Comparison of ENCODE assay signal across 8 mouse cellular contexts in the genomic region with DNA sequence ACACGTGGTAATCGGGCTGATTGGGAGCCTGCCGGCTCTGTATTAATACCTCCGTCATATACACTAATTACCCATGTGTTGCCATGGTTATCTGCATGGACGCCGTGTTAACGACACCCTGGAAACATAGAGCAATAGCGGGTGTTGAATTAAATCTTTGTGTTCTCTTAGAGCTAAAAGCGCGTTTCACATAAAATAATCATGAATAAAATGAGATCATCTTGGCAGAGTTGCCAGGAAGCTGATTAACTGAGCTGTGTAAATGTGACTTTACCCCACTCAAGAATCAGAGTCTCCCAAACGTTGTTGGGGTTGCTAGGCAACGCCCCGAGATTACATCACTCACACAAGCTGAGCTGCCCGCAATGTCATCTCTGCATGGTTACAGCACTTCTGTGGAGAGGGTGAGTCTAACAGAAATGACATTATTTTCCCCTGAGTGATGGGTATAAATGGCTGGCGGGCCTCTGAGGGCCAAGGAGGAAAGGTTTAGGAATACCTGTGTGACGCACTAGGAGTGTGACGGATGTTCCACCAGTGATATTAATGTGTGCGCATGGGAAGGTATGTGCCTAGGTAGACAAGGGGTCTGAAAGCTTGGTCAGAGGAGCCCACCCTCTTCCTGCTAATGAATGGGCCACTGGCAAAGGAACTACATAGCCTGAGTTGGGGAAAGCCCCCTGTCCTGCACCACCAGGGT. TPM values are rescaled to one million over a fixed set of nuclear protein-coding genes. Genes with fewer than 3 reads are reported as not detected.
DNase-seq lines count a peak whose midpoint lies in the region; ATAC-seq and TF ChIP-seq lines count a peak whose summit lies in the region.

No protein-coding gene starts in this region.

- DNase-seq in ES-E14 (ENCODE audit: low read depth, low spot score), result peak; percentile 51
- peak; percentile 95 for DNase-seq in brain, adult 2 months (ENCODE audit: low read depth, low spot score)
- DNase-seq in frontal cortex, postnatal 14 days (ENCODE audit: low spot score in 2 of 2), result peak; percentile 73 to 81
- DNase-seq in hindbrain, embryonic 11.5 days (ENCODE audit: low spot score), result peak; percentile 74
- DNase-seq in layer of hippocampus, adult 9-11 months, result peak; percentile 93
- peak; percentile 87 for DNase-seq in lung, postnatal 14 days
- DNase-seq in right cerebral cortex, postnatal 36 days (ENCODE audit: low spot score in 2 of 2), result peak; percentile 77 to 89
- DNase-seq in thymus, adult 2 months, result no peak

- H3K4me1 ChIP-seq in ES-E14 (ENCODE audit: control insufficient read depth in 2 of 2, insufficient read depth in 2 of 2, low read length in 2 of 2, poor library complexity in 1 of 2), result peaks cover 10 to 20% of the 10 kb centered on the region in 2 experiments; a peak in 3 of 4 replicates
- 0 out of 2 replicates have a peak, but pooled peaks cover 6% of the 10 kb centered on the region for H3K4me1 ChIP-seq in hindbrain, embryonic 11.5 days (replicated peaks; ENCODE audit: control insufficient read depth, insufficient read depth, low read length)
- H3K4me1 ChIP-seq in thymus, adult 2 months (replicated peaks; ENCODE audit: control insufficient read depth, insufficient read depth, low read length), result no peaks in the 10 kb centered on the region

- H3K4me2 ChIP-seq in hindbrain, embryonic 11.5 days (replicated peaks; ENCODE audit: low read depth, low read length), result no peak overlapping the region

- 0 out of 2 replicates have a peak, but pooled peaks cover 4% of the 10 kb centered on the region for H3K27me3 ChIP-seq in hindbrain, embryonic 11.5 days (ENCODE audit: control insufficient read depth, insufficient read depth, low read length)
- H3K27me3 ChIP-seq in thymus, adult 2 months (ENCODE audit: control insufficient read depth, insufficient read depth, low read length), result no peaks in the 10 kb centered on the region

- TF ChIP-seq POLR2A in thymus, adult 2 months (IDR thresholded peaks at IDR 0.05; ENCODE audit: control insufficient read depth, extremely low read depth, insufficient read depth, low read length, poor library complexity), result no peak

- in situ Hi-C loops in ES-E14 (cut with MboI; ENCODE audit: low sequenced_read_pairs in 2 of 2, unreplicated experiment in 2 of 2), result no loop called here

- H3K4me3 ChIP-seq in ES-E14 (ENCODE audit: insufficient read depth in 1 of 2, low read depth in 1 of 2, low read length in 2 of 2, poor library complexity in 1 of 2, severe bottlenecking in 1 of 2), result no peak overlapping the region
- no peak overlapping the region for H3K4me3 ChIP-seq in hindbrain, embryonic 11.5 days (ENCODE audit: low read depth, low read length)
- no peak overlapping the region for H3K4me3 ChIP-seq in thymus, adult 2 months (ENCODE audit: control insufficient read depth, insufficient read depth, low read length)

- no peak for TF ChIP-seq CTCF in thymus, adult 2 months (IDR thresholded peaks at IDR 0.05; ENCODE audit: borderline replicate concordance, control insufficient read depth, extremely low read depth, insufficient read depth, low read length, poor library complexity)

- no peaks in the 10 kb centered on the region for H3K9me3 ChIP-seq in ES-E14 (ENCODE audit: control insufficient read depth, insufficient read depth, low read depth, low read length)
- H3K9me3 ChIP-seq in hindbrain, embryonic 11.5 days (ENCODE audit: control insufficient read depth, low read length), result no peaks in the 10 kb centered on the region

- 60% methylated on average over 18 of the region's 18 CpGs for WGBS in hindbrain, embryonic 11.5 days
- 87% methylated on average over 18 of the region's 18 CpGs for WGBS in thymus, adult 2 months

- no peaks in the 10 kb centered on the region for H3K36me3 ChIP-seq in ES-E14 (ENCODE audit: control insufficient read depth, insufficient read depth, low read length, poor library complexity, severe bottlenecking)
- H3K36me3 ChIP-seq in hindbrain, embryonic 11.5 days (ENCODE audit: control insufficient read depth, insufficient read depth, low read length), result no peaks in the 10 kb centered on the region
- H3K36me3 ChIP-seq in thymus, adult 2 months (ENCODE audit: control insufficient read depth, insufficient read depth, low read length), result no peaks in the 10 kb centered on the region

- no peak overlapping the region; the same call in 1 of the 2 replicates for H3K27ac ChIP-seq in ES-E14 (ENCODE audit: insufficient read depth, low read depth, low read length, poor library complexity, severe bottlenecking)
- H3K27ac ChIP-seq in hindbrain, embryonic 11.5 days (ENCODE audit: low read depth, low read length), result peak overlapping the region; percentile 45; the same call in 1 of the 2 replicates
- H3K27ac ChIP-seq in thymus, adult 2 months (ENCODE audit: control insufficient read depth, insufficient read depth, low read length), result no peak overlapping the region

- ATAC-seq in hindbrain, embryonic 11.5 days (ENCODE audit: low FRiP score), result peak; percentile 71; the same call in 1 of the 2 replicates

- H3K9ac ChIP-seq in ES-E14 (ENCODE audit: insufficient read depth, low read depth, low read length, poor library complexity, severe bottlenecking), result no peak overlapping the region
- no peak overlapping the region for H3K9ac ChIP-seq in hindbrain, embryonic 11.5 days (ENCODE audit: low read depth, low read length)

TF ChIP-seq in ES-E14, 5 proteins besides CTCF, POLR2A, EP300 and RAD21:
- TF ChIP-seq ZC3H11A (IDR thresholded peaks at IDR 0.05; ENCODE audit: borderline replicate concordance, low read depth, low read length) (no peak), HCFC1 (IDR thresholded peaks at IDR 0.05; ENCODE audit: borderline replicate concordance, insufficient read depth, low read length) (0 out of 2 replicates have a peak, but pooled peaks have one; percentile 22)

RNA-seq across cellular contexts. Expression of gene Wdr5, which starts 58.1 kb away (rescaled TPM):
- 103 and 106 TPM in 2 replicates for total RNA-seq in ES-E14 (2012; rRNA removed)
- 58.6 and 62.5 TPM in 2 replicates for polyA plus RNA-seq in hindbrain, embryonic 11.5 days (2014; fragmentation: Nextera tagmentation; extraction: Ambion mirVana)
- 42.9 and 49.5 TPM in 2 replicates for polyA plus RNA-seq in thymus, adult 2 months (2012; rRNA removed)
